26 mouse cellular contexts compared by ENCODE assay signal in the genomic region with DNA sequence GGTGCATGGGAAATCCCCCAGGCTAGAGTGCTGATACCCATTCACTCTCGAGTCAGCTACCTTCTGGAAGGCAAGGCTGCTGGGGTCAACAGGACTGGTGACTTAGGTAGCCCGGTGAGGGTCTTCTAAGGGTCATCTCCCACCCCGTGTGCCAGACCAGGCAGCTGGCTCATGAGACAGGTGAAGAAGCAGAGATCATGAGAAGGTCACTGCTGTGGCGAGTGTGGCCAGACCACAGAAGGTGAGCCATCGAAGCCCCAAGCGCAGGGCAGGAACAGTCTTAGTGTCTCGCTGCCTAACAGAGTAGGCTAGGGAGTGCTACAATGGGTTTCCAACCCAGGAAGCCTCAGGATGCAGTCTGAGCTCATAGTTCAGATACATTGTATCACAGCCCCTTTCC. TPM values are rescaled to one million over a fixed set of nuclear protein-coding genes. Genes with fewer than 3 reads are reported as not detected.
"Had no signal": no experiment of that assay in that cellular context is flagged by ENCODE, and none has a peak within 500 bp of the region (broad histone marks: within the 10 kb centered on the region; RNA-seq: fewer than 3 reads in every experiment).

No protein-coding gene starts in this region.

- DNase-seq: heart, postnatal 14 days; heart, postnatal 4 days; kidney, adult 11 months; kidney, adult 18-20 months; kidney, adult 8-10 months; kidney, adult 9 months; kidney, postnatal 10 days; kidney, postnatal 14 days; kidney, postnatal 25 days; kidney, postnatal 4 days; layer of hippocampus, adult 9-11 months; layer of hippocampus, postnatal 36 days had no signal

- H3K27me3 ChIP-seq: heart, embryonic 15.5 days; hindbrain, embryonic 15.5 days; kidney, embryonic 15.5 days had no signal

- H3K36me3 ChIP-seq: heart, embryonic 10.5 days; heart, embryonic 12.5 days; heart, embryonic 15.5 days; hindbrain, embryonic 10.5 days; hindbrain, embryonic 12.5 days; hindbrain, embryonic 13.5 days; hindbrain, embryonic 15.5 days; intestine, embryonic 15.5 days had no signal

- H3K4me3 ChIP-seq: heart, embryonic 10.5 days; heart, embryonic 12.5 days; heart, embryonic 13.5 days; heart, embryonic 15.5 days; hindbrain, embryonic 10.5 days; hindbrain, embryonic 12.5 days; hindbrain, embryonic 13.5 days; hindbrain, embryonic 15.5 days; intestine, embryonic 15.5 days; kidney, embryonic 15.5 days; layer of hippocampus, adult 2 months had no signal

- H3K4me2 ChIP-seq: heart, embryonic 11.5 days; heart, embryonic 12.5 days; heart, embryonic 13.5 days; heart, embryonic 15.5 days; hindbrain, embryonic 12.5 days; hindbrain, embryonic 13.5 days; hindbrain, embryonic 14.5 days; hindbrain, embryonic 15.5 days; intestine, embryonic 15.5 days; kidney, embryonic 15.5 days had no signal

RNA-seq across cellular contexts. Expression of a gene that starts 46.2 kb away (rescaled TPM):
- polyA plus RNA-seq: heart, embryonic 13.5 days; inflammation-experienced regulatory T-cells, adult 6 months had no signal
